Mouse (Mus musculus) testis, adult 2 months (tissue): ENCODE data around the gene Cfd. TPM values are rescaled to one million over a fixed set of nuclear protein-coding genes. Genes with fewer than 3 reads are reported as not detected.

Experiments
- H3K27ac ChIP-seq: fragments of 200-500 bp; 2 replicates; pipeline ENCODE4 v1.5.1; 2012; ENCODE audit warnings: low read depth, low read length; ENCODE audit not compliant: control insufficient read depth, insufficient read depth
- H3K27me3 ChIP-seq: fragments of 200-500 bp; 2 replicates; pipeline ENCODE4 v1.6.1; 2012; ENCODE audit warnings: mild to moderate bottlenecking, low read length, moderate library complexity; ENCODE audit not compliant: control insufficient read depth, insufficient read depth
- H3K36me3 ChIP-seq: fragments of 200-500 bp; 2 replicates; pipeline ENCODE4 v1.6.1; 2012; ENCODE audit warnings: mild to moderate bottlenecking, low read length; ENCODE audit not compliant: control insufficient read depth, insufficient read depth
- H3K4me1 ChIP-seq: fragments of 200-500 bp; 2 replicates; pipeline ENCODE4 v1.6.1; 2012; ENCODE audit warnings: low read length; ENCODE audit not compliant: control insufficient read depth, insufficient read depth
- H3K4me3 ChIP-seq: fragments of 200-500 bp; 2 replicates; pipeline ENCODE4 v1.5.1; 2012; ENCODE audit warnings: low read depth, mild to moderate bottlenecking, low read length, moderate library complexity, mixed read lengths; ENCODE audit not compliant: control insufficient read depth
- CTCF ChIP-seq: fragments of 200-500 bp; IDR thresholded peaks from 2 replicates; pipeline ENCODE4 v1.5.1; 2012; ENCODE audit warnings: low read depth, mild to moderate bottlenecking, inconsistent platforms, low read length, moderate library complexity; ENCODE audit not compliant: control insufficient read depth, insufficient read depth, insufficient replicate concordance
- POLR2A ChIP-seq: fragments of 200-500 bp; IDR thresholded peaks from 2 replicates; pipeline ENCODE4 v1.6.1; 2012; ENCODE audit warnings: low read depth, mild to moderate bottlenecking, inconsistent platforms, low read length, moderate library complexity; ENCODE audit not compliant: control insufficient read depth
- polyA plus RNA-seq: library from polyadenylated mRNA; depleted of rRNA; stranded (reverse); fragments of >200 nt; gene quantifications from 2 replicates; pipeline ENCODE4 v1.2.3, GENCODE M21; 2012

Gene Cfd
- polyA plus RNA-seq, 1 experiment = 18.0 TPM

DNA sequence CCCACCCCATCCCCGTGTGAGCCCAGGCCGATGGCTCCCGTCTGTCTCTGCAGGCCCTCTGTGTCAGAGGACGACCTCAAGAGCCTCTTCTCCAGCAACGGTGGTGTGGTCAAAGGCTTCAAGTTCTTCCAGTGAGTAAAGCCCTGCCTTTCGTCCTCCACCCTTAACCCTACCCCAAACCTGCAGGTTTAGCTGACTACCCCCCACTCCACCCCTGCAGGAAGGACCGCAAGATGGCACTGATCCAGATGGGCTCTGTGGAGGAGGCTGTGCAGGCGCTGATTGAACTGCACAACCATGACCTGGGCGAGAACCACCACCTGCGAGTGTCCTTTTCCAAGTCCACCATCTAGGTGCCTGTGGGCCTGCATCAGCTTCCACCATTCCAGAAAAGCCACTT is 27.7 kb upstream of the Cfd start:
- Histone ChIP-seq H3K27me3 (no peaks in the 10 kb centered on the region), H3K4me1 (no peaks in the 10 kb centered on the region; the same call in 1 of the 2 replicates), H3K36me3 (peaks cover 4% of the 10 kb centered on the region), H3K27ac (no peak overlapping the region), H3K4me3 (no peak overlapping the region)
- no peak for TF ChIP-seq POLR2A

DNA sequence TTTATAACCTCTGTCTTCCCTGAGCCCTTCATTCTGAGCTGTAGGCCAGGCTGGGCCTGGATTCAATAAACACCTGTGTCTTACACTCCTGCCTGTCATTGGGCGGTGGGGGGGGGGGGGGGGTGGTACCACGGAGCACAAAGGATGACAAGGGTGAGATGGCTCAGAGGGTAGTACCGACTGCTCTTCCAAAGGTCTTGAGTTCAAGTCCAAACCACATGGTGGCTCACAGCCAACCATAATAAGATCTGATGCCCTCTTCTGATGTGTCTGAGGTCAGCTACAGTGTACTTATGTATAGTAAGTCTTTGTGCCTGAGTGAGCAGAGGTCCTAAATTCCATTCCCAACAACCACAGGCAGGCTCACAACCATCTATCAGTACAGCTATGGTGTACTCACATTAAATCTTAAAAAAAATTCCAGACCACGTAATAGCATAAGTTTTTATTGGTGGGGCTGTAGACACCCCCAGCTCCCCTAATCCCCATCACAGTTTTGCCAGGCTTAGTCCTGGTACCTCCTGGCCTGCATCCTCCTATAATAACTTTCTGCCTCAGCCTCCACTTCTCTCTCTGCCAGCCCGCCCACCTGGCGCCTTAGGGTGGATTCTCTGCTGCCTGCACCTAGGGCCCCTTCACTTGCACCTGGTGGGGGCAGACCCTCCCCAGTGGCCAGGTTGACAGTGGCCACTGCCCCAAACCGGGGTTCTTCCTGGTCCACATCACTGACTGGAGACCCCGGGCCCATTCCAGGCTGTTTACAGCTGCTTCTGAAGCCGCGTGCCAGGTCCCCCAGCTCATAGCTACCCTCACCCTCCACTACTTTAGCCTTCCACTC is 26.1 kb upstream of the Cfd start:
- Histone ChIP-seq H3K27ac (no peak overlapping the region), H3K4me1 (no peaks in the 10 kb centered on the region; the same call in 1 of the 2 replicates), H3K36me3 (peaks cover 4% of the 10 kb centered on the region), H3K4me3 (no peak overlapping the region), H3K27me3 (no peaks in the 10 kb centered on the region)
- TF ChIP-seq POLR2A = no peak
- TF ChIP-seq CTCF = no peak

GRCm38 (mm10) chr10:79865189-79865601 is 25.5 kb upstream of the Cfd start:
- Histone ChIP-seq H3K27ac (no peak overlapping the region), H3K4me1 (no peaks in the 10 kb centered on the region; the same call in 1 of the 2 replicates), H3K36me3 (peaks cover 4% of the 10 kb centered on the region), H3K27me3 (no peaks in the 10 kb centered on the region), H3K4me3 (no peak overlapping the region)
- TF ChIP-seq POLR2A (no peak), CTCF (no peak)

- no peak overlapping the region for H3K27ac ChIP-seq
- no peaks in the 10 kb centered on the region for H3K27me3 ChIP-seq
- H3K4me1 ChIP-seq = no peaks in the 10 kb centered on the region; the same call in 1 of the 2 replicates
- TF ChIP-seq CTCF = 0 out of 2 replicates have a peak, but pooled peaks have one; percentile 3
- no peak for TF ChIP-seq POLR2A
- H3K36me3 ChIP-seq = peaks cover 2% of the 10 kb centered on the region
- H3K4me3 ChIP-seq = no peak overlapping the region
Observed at GRCm38 (mm10) chr10:79865801-79866295, 24.8 kb upstream of the Cfd start.

- Histone ChIP-seq H3K4me3 (no peak overlapping the region), H3K27me3 (no peaks in the 10 kb centered on the region), H3K27ac (no peak overlapping the region), H3K4me1 (no peaks in the 10 kb centered on the region; the same call in 1 of the 2 replicates), H3K36me3 (no peaks in the 10 kb centered on the region; the same call in 1 of the 2 replicates)
- TF ChIP-seq POLR2A (no peak), CTCF (no peak)
Observed at GRCm38 (mm10) chr10:79866601-79867000, 24.1 kb upstream of the Cfd start.

DNA sequence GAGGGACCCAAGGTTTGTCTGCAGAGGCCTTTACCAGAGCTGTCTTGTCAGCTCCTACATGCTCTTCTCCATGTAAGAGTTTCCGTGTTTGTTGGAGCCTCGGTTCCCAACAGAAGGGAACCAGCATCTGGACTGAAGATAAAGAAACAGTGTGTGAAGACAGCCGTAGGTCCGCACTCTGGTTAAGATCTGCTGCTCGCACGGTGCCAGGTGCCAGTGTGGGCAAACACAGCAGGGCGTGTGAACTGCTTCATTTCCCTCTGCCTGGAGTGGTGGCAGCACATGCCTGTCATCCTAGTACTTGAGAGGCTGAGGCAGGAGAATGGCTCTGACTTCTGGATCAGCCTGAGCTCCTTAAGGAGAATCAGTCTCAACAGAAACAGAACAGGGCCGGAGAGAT is 18.8 kb upstream of the Cfd start:
- TF ChIP-seq CTCF (no peak), POLR2A (no peak)
- Histone ChIP-seq H3K4me3 (no peak overlapping the region), H3K4me1 (peaks cover 8% of the 10 kb centered on the region), H3K27me3 (no peaks in the 10 kb centered on the region), H3K36me3 (no peaks in the 10 kb centered on the region), H3K27ac (no peak overlapping the region)

GRCm38 (mm10) chr10:79872862-79873261 is 17.8 kb upstream of the Cfd start:
- Histone ChIP-seq H3K4me3 (no peak overlapping the region), H3K27ac (no peak overlapping the region), H3K27me3 (no peaks in the 10 kb centered on the region), H3K36me3 (no peaks in the 10 kb centered on the region), H3K4me1 (peaks cover 8% of the 10 kb centered on the region)
- TF ChIP-seq CTCF = no peak
- TF ChIP-seq POLR2A = no peak
